Mouse (Mus musculus): ENCODE results near the gene Dlx1. TPM values are rescaled to one million over a fixed set of nuclear protein-coding genes. Genes with fewer than 3 reads are reported as not detected.

Gene Dlx1
- polyA plus RNA-seq, 1 experiment from 2014 or later: 32.5 TPM

DNA sequence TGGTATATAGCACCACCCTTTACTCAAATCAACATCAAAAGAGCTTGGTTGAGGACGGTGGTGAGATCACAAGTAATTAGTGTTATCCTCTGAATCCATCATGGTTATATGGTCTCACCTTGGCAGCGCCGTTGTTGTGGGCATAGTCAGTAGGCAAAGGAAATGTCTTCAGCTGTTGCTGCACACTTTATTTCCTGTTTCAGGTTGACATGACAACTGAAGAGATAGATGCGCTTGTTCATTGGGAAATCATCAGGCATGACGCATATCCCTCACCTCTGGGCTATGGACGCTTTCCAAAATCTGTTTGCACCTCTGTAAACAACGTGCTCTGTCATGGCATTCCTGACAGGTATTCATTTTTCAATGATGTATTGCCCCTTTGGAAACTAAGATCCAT is 16.7 kb upstream of the Dlx1 start:
- DNase-seq (ENCODE audit: extremely low spot score, low spot score): no peak
- 0 out of 2 replicates have a peak, but pooled peaks cover 4% of the 10 kb centered on the region for H3K36me3 ChIP-seq (replicated peaks)
- H3K4me1 ChIP-seq: peaks cover 30% of the 10 kb centered on the region
- H3K9me3 ChIP-seq: no peaks in the 10 kb centered on the region
- H3K27ac ChIP-seq: no peak overlapping the region
- WGBS: 95% methylated on average over 7 of the region's 7 CpGs
- H3K4me3 ChIP-seq: no peak overlapping the region
- H3K27me3 ChIP-seq (ENCODE audit: poor library complexity, severe bottlenecking): peaks cover 19% of the 10 kb centered on the region

GRCm38 (mm10) chr2:71512326-71512725 is 15.6 kb upstream of the Dlx1 start:
- Histone ChIP-seq H3K27ac (no peak overlapping the region), H3K4me1 (peaks cover 38% of the 10 kb centered on the region), H3K36me3 (replicated peaks) (0 out of 2 replicates have a peak, but pooled peaks cover 4% of the 10 kb centered on the region), H3K9me3 (no peaks in the 10 kb centered on the region), H3K4me3 (no peak overlapping the region), H3K27me3 (ENCODE audit: poor library complexity, severe bottlenecking) (peaks cover 19% of the 10 kb centered on the region)
- DNase-seq (ENCODE audit: extremely low spot score, low spot score): no peak
- 86% methylated on average over 9 of the region's 9 CpGs for WGBS

GRCm38 (mm10) chr2:71516995-71517394 is 10.9 kb upstream of the Dlx1 start:
- Histone ChIP-seq H3K27ac (peak overlapping the region; percentile 45), H3K4me1 (peaks cover 49% of the 10 kb centered on the region), H3K9me3 (no peaks in the 10 kb centered on the region), H3K27me3 (ENCODE audit: poor library complexity, severe bottlenecking) (peaks cover 62% of the 10 kb centered on the region), H3K4me3 (peak overlapping the region; percentile 14; the same call in 1 of the 2 replicates), H3K36me3 (replicated peaks) (no peaks in the 10 kb centered on the region)
- 23% methylated on average over 4 of the region's 4 CpGs for WGBS
- DNase-seq (ENCODE audit: extremely low spot score, low spot score): no peak

DNA sequence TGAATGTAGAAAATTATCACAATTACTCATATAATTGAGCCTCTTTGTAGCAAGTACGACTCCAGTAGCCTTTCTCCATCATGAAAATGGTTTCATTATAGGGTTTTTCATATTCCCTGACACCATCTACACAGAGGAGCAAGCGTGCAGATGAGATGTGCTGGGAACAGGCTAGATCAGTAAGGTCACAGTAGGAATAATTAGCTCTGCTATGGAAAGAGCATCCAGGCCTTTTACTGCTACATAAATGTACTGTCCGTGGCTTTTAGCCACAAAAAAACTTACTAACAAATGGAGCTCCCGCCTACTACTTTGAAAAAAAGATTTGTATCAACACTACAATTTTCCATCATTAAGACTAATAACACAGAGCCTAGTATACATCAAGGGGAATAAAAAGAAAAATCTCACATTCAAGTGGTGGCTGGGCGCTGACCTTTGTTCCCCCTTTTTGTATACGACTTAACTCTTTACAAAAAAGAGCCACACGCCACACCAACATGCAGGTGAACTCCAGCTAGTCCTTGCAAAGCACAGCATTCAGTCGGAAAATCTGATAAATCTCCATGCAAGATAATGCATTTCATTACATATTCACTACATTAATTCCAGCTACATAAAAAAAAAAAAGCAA is 10.3 kb upstream of the Dlx1 start:
- no peak for DNase-seq (ENCODE audit: extremely low spot score, low spot score)
- H3K27ac ChIP-seq: peak overlapping the region; percentile 45
- no peaks in the 10 kb centered on the region for H3K9me3 ChIP-seq
- WGBS: 30% methylated on average over 8 of the region's 8 CpGs
- peaks cover 68% of the 10 kb centered on the region for H3K27me3 ChIP-seq (ENCODE audit: poor library complexity, severe bottlenecking)
- peak overlapping the region; percentile 14; the same call in 1 of the 2 replicates for H3K4me3 ChIP-seq
- H3K36me3 ChIP-seq (replicated peaks): no peaks in the 10 kb centered on the region
- H3K4me1 ChIP-seq: peaks cover 49% of the 10 kb centered on the region

DNA sequence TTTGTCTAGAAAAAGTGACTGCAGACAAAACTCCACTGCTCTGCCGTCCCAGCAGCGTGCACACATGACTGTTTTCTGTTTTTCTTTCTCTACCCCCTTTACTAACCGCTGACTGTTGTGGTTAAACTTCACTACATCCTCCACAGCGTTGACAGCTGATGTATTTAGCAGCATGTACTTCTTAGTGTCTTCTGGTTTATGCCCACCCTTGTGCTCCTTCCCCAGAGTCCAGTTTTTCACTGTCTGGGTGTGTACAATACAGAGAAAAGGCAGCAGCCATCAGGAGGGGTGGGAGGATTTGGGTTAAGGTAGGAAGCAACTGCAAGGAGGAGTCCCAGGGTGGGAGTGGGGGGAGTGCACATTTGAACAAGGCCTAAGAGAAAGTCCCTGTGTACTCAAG is 5.0 kb upstream of the Dlx1 start:
- Histone ChIP-seq H3K4me1 (peaks cover 52% of the 10 kb centered on the region), H3K27me3 (ENCODE audit: poor library complexity, severe bottlenecking) (peaks cover 100% of the 10 kb centered on the region), H3K9me3 (no peaks in the 10 kb centered on the region), H3K27ac (no peak overlapping the region), H3K36me3 (replicated peaks) (no peaks in the 10 kb centered on the region), H3K4me3 (no peak overlapping the region)
- WGBS: 67% methylated on average over 4 of the region's 4 CpGs
- DNase-seq (ENCODE audit: extremely low spot score, low spot score): no peak

DNA sequence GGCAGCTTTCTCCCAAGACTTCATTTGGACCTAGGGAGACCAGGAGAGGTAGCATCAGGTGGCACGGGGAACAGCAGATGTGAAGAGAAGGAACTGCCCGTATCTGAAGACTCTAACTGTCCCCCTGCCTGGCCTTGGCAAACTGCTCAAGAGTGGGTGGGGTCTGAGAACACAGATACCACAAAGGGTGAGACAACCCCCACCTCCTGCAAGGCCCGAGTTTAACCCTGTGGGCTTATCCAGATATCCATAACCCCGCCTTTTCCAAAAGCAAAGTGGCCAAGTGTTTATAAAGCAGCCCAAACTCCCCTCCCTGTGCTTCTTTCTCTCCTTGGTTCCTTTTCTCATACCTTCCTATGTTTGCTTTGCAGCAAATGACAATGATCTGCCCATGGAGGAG is 4.5 kb upstream of the Dlx1 start:
- Histone ChIP-seq H3K27ac (no peak overlapping the region), H3K4me1 (peaks cover 49% of the 10 kb centered on the region), H3K4me3 (no peak overlapping the region), H3K36me3 (replicated peaks) (no peaks in the 10 kb centered on the region), H3K27me3 (ENCODE audit: poor library complexity, severe bottlenecking) (peaks cover 100% of the 10 kb centered on the region), H3K9me3 (no peaks in the 10 kb centered on the region)
- no peak for DNase-seq (ENCODE audit: extremely low spot score, low spot score)
- WGBS: 47% methylated on average over 4 of the region's 4 CpGs

GRCm38 (mm10) chr2:71524763-71525162 is 3.1 kb upstream of the Dlx1 start:
- H3K4me1 ChIP-seq: peaks cover 59% of the 10 kb centered on the region
- H3K4me3 ChIP-seq: no peak overlapping the region; the same call in 1 of the 2 replicates
- no peak overlapping the region for H3K27ac ChIP-seq
- no peaks in the 10 kb centered on the region for H3K36me3 ChIP-seq (replicated peaks)
- no peaks in the 10 kb centered on the region for H3K9me3 ChIP-seq
- H3K27me3 ChIP-seq (ENCODE audit: poor library complexity, severe bottlenecking): peaks cover 100% of the 10 kb centered on the region
- no peak for DNase-seq (ENCODE audit: extremely low spot score, low spot score)
- 19% methylated on average over 13 of the region's 13 CpGs for WGBS

- WGBS: 3% methylated on average over 10 of the region's 10 CpGs
- DNase-seq (ENCODE audit: extremely low spot score, low spot score): no peak
- H3K9me3 ChIP-seq: no peaks in the 10 kb centered on the region
- H3K27me3 ChIP-seq (ENCODE audit: poor library complexity, severe bottlenecking): peaks cover 100% of the 10 kb centered on the region
- H3K4me1 ChIP-seq: peaks cover 75% of the 10 kb centered on the region
- H3K36me3 ChIP-seq (replicated peaks): no peaks in the 10 kb centered on the region
- H3K27ac ChIP-seq: 0 out of 2 replicates have a peak overlapping the region, but pooled peaks have one; percentile 40
- H3K4me3 ChIP-seq: peak overlapping the region; percentile 60; the same call in 1 of the 2 replicates
These were observed 1.2 kb upstream of the Dlx1 start for GRCm38 (mm10) chr2:71526595-71527322.

DNA sequence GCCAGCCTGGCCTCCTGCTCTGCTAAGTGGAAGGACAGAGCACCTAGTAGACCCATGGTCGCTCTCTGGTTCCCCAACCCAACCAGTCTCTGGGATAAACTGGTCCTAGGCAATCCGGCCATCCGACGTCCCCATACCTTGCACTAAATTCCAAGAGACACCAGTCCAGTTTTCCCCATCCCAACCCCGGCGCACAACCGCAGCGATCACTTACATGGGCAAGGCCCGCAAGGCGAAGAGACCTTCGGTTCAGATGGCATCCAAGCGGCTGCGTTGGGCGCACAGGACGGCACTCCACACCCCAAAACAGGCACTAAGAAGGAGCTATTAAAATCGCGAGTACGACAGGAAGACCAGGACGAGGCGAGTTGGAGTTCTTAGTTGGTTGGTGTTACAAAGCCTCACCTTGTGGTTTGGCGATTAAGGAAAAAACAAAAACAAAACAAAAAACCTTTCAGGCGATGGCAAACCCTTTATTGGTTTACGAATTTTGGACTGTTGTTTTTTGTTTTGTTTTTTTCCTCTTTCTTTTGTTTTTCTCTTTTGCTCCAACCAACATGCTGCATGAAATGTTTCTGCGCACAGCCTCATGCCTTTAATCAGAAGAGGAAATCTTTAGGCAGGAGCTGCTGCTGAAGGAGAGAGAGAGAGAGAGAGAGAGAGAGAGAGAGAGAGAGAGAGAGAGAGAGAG is 445 bp upstream of the Dlx1 start:
- Histone ChIP-seq H3K36me3 (replicated peaks) (no peaks in the 10 kb centered on the region), H3K27me3 (ENCODE audit: poor library complexity, severe bottlenecking) (peaks cover 100% of the 10 kb centered on the region), H3K9me3 (no peaks in the 10 kb centered on the region), H3K27ac (peak overlapping the region; percentile 40; the same call in 1 of the 2 replicates), H3K4me1 (peaks cover 82% of the 10 kb centered on the region), H3K4me3 (peak overlapping the region; percentile 60)
- WGBS: 2% methylated on average over 24 of the region's 24 CpGs
- no peak for DNase-seq (ENCODE audit: extremely low spot score, low spot score)

- WGBS: under 1% methylated on average over 57 of the region's 57 CpGs
- peak overlapping the region; percentile 60 for H3K4me3 ChIP-seq
- no peaks in the 10 kb centered on the region for H3K9me3 ChIP-seq
- H3K27me3 ChIP-seq (ENCODE audit: poor library complexity, severe bottlenecking): peaks cover 100% of the 10 kb centered on the region
- no peak for DNase-seq (ENCODE audit: extremely low spot score, low spot score)
- no peaks in the 10 kb centered on the region for H3K36me3 ChIP-seq (replicated peaks)
- peaks cover 76% of the 10 kb centered on the region for H3K4me1 ChIP-seq
- H3K27ac ChIP-seq: peak overlapping the region; percentile 83
These were observed 999 bp downstream of the Dlx1 start for GRCm38 (mm10) chr2:71528714-71529510.

GRCm38 (mm10) chr2:71529511-71530351 is 1.8 kb downstream of the Dlx1 start:
- Histone ChIP-seq H3K9me3 (no peaks in the 10 kb centered on the region), H3K27me3 (ENCODE audit: poor library complexity, severe bottlenecking) (peaks cover 100% of the 10 kb centered on the region), H3K36me3 (replicated peaks) (no peaks in the 10 kb centered on the region), H3K4me1 (peaks cover 79% of the 10 kb centered on the region), H3K27ac (peak overlapping the region; percentile 83), H3K4me3 (peak overlapping the region; percentile 60)
- peak; percentile 88 for DNase-seq (ENCODE audit: extremely low spot score, low spot score)
- WGBS: under 1% methylated on average over 60 of the region's 60 CpGs

All from forebrain, embryonic 10.5 days (tissue).